Mouse (Mus musculus) cerebellum, adult 9-11 months (tissue): ENCODE measurements around the gene Olfr1197.

Experiments
- DNase-seq: peaks from one replicate; pipeline ENCODE4 v3.0.0; 2022

Gene Olfr1197

DNA sequence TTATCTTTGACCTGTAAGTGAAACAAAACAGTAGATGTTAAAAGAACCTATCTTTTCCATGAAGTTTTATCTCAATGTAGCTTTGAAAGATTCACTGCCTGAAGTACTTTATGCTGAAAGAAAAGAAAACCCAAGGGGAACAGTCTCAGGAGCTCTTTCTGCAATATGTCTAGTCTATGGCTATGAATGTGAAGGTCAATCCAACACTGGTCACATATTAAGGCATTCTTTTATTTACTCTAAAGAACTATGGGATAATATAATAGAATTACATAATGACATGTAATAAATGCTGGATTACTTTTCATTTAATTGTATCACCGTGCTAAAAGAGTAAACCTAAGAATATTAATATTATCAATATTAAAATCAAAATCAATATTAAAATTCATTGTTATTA, at the start of gene Olfr1197:
Gene Olfr1197, minus strand, starts transcription at position 101 of the 400 bp plus-strand sequence.
- DNase-seq = no peak

DNA sequence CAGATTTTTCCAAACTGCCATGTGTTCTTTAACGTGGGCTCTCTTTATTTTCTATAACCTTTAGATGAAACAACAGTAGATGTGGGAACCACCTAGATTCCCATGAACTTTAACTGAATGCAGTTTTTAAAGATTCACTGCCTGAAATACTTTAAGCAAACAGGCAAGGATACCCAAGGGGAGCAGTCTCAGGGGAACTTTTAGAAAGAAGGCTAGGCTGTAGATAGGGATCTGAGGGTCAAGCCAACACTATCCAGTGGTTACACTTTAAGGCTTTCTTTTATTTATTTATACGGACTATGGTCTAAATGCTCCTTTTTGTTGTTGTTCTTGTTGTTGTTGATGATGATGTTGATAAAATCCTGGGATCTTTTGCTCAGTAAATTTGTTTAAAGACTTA, 38.2 kb upstream of the Olfr1197 start, which contains the start of gene Olfr1200:
Gene Olfr1200, minus strand, starts transcription at position 101 of the 400 bp plus-strand sequence.
- no peak for DNase-seq

DNA sequence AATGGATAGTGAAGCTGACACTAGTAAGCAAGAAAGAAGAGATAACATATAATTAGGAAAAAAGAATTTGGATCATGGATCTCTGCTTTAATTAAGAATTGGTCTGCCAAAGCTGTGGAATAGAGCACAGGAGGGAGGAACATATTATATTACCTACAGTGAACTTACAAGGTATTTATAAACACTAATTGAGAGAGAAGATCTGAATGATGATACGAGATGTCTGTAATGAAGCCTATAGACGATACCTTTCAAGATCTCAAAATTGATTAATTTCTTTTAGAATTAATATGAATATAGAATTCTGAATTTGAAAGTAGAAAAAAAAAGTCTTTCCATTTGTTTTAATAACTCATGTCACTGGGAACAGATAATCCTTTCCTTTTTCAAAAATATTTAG, 28.2 kb upstream of the Olfr1197 start, which contains the start of gene Olfr1199:
Gene Olfr1199, minus strand, starts transcription at position 101 of the 400 bp plus-strand sequence.
- DNase-seq = no peak

DNA sequence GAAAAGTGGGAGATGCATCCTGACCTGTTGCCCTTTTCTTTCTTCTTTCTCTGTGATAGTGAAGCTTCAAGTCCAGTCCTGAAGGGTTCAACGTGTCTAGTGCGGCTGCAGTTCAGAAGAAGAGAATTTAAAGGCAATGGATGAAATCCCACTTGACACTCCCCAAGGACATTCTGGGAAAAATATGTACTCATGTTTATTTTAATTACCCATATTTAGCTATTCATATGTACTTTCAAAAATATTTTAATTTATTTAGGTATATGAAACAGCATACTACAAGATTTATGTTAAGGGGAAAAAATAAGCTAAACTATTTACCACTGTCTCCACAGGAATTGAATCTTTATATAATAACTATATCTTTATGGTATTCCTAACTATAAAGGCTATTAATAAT, 19.1 kb upstream of the Olfr1197 start, which contains the start of gene Olfr1198:
Gene Olfr1198, minus strand, starts transcription at position 101 of the 400 bp plus-strand sequence.
- DNase-seq = no peak

DNA sequence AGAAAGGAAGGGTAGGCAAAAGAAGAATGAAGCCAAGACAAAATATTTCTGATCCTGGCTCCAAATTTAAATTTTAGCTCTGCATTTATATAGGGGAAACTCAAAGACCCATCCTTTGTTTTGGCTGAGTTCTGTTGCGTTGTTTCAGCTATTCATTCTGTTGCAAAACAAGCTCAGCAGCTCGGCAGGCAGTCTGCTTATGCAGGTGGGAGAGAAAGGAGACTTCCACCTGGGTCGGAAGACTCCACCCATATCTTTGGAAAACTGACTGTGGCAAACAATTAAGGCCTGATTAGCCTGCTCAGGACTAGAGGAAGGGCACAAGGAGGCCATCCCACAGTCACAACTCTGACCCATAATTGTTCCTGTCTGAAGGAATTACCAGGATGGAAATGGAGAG, 11.2 kb upstream of the Olfr1197 start:
- no peak for DNase-seq

DNA sequence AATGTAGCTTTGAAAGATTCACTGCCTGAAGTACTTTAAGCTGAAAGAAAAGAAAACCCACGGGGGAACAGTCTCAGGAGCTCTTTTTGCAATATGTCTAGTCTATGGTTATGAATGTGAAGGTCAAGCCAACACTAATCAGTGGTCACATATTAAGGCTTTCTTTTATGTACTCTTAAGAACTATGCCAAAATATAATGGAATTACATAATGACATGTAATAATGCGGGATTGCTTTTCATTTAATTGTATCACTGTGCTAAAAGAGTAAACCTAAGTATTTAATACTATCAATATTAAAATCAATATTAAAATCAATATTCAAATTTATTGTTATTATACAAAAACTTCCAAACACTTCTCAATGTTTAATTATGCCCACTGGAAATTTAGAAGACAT, 27.7 kb downstream of the Olfr1197 start, which contains the start of gene Olfr1196:
Gene Olfr1196, minus strand, starts transcription at position 101 of the 400 bp plus-strand sequence.
- DNase-seq = no peak

DNA sequence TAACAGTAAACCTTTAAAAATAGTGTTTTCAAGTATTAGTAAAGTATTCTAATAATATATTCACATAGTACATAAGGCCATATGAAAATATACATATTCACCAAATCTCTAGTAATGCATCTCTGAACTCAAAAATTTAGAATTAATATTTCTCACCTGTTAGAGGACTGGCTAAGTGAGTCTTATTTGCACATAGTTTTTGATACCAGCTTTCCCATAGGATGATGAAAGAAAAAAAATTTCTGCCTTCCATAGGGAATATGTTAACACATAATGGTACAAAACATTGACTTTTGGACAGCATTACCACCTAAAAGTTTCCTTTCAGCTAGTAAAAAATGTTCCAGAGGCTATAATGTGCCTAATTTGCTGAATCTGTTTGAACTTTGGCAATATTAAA, 43.1 kb downstream of the Olfr1197 start, which contains the start of gene Olfr1195:
Gene Olfr1195, minus strand, starts transcription at position 101 of the 400 bp plus-strand sequence.
- no peak for DNase-seq
